Mouse (Mus musculus): ENCODE measurements around the gene Irf2bpl. TPM values are rescaled to one million over a fixed set of nuclear protein-coding genes. Genes with fewer than 3 reads are reported as not detected.
A peak's percentile ranks its signal among the peaks of the same experiment; 100 is the strongest.

Irf2bpl gene
- polyA plus RNA-seq, 1 experiment = 59.1 TPM

- Histone ChIP-seq H3K27me3 (ENCODE audit: control insufficient read depth, insufficient read depth, insufficient read length) (no peaks in the 10 kb centered on the region), H3K4me2 (ENCODE audit: low read depth) (peak overlapping the region; percentile 91), H3K79me2 (ENCODE audit: control insufficient read depth, insufficient read depth) (peaks cover 36% of the 10 kb centered on the region), H3ac (ENCODE audit: control insufficient read depth, insufficient read length) (no peak overlapping the region), H3K36me3 (ENCODE audit: control insufficient read depth, insufficient read depth) (no peaks in the 10 kb centered on the region), H3K4me3 (peak overlapping the region; percentile 26)
- TF ChIP-seq USF1 (IDR thresholded peaks at IDR 0.05; ENCODE audit: low read depth) (no peak), POLR2A (IDR thresholded peaks at IDR 0.05; ENCODE audit: insufficient read length, low read depth) (no peak), TCF12 (IDR thresholded peaks at IDR 0.05; ENCODE audit: insufficient read depth, poor library complexity, severe bottlenecking) (no peak), TCF3 (IDR thresholded peaks at IDR 0.05; ENCODE audit: insufficient read length, low read depth) (no peak)
Measured at GRCm38 (mm10) chr12:86887381-86888129, 3.0 kb upstream of the Irf2bpl start.

DNA sequence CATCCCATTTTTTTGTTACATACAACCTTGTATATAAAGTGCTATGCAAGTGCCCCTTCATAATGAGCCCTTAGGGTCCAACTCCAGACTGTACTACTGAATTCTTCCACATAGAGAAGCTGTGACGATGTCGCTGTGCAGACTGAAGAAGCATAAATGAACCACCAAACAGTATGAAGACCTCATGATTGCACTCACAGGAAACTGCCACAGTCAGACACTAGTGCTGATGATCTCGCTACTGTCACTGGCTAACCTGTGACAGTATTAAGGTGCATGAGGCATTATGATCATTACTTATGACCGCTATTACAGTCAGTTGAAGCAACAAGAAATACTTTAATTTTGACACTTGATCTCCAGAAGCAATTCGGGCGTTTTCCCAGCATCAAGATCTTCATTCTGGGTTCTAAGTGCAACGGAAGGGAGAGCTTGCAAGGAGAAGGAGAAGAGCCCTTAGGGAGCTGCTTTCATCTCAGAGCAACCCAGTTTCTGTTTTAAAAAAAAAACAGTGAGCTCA is 1.9 kb upstream of the Irf2bpl start:
- no peaks in the 10 kb centered on the region for H3K27me3 ChIP-seq (ENCODE audit: control insufficient read depth, insufficient read depth, insufficient read length)
- no peaks in the 10 kb centered on the region for H3K36me3 ChIP-seq (ENCODE audit: control insufficient read depth, insufficient read depth)
- peaks cover 41% of the 10 kb centered on the region for H3K79me2 ChIP-seq (ENCODE audit: control insufficient read depth, insufficient read depth)
- no peak overlapping the region for H3K4me3 ChIP-seq
- TF ChIP-seq MYOG (IDR thresholded peaks at IDR 0.05; ENCODE audit: control insufficient read depth in 1 of 3, insufficient read depth in 1 of 3, insufficient read length in 2 of 3, low read depth in 2 of 3) (no peak), SRF (IDR thresholded peaks at IDR 0.05; ENCODE audit: control insufficient read depth, insufficient read length, low read depth) (no peak), TCF12 (IDR thresholded peaks at IDR 0.05; ENCODE audit: insufficient read depth, poor library complexity, severe bottlenecking) (no peak), E2F4 (IDR thresholded peaks at IDR 0.05; ENCODE audit: insufficient read depth) (no peak), TCF3 (IDR thresholded peaks at IDR 0.05; ENCODE audit: insufficient read length, low read depth) (no peak), POLR2A (IDR thresholded peaks at IDR 0.05; ENCODE audit: insufficient read length, low read depth) (no peak), USF1 (IDR thresholded peaks at IDR 0.05; ENCODE audit: low read depth) (no peak), MAX (IDR thresholded peaks at IDR 0.05; ENCODE audit: low read depth) (no peak)
- H3K4me2 ChIP-seq (ENCODE audit: low read depth) = peak overlapping the region; percentile 91
- H3ac ChIP-seq (ENCODE audit: control insufficient read depth, insufficient read length) = no peak overlapping the region

GRCm38 (mm10) chr12:86885746-86886145 is 1.1 kb upstream of the Irf2bpl start:
- H3K4me3 ChIP-seq = peak overlapping the region; percentile 94

GRCm38 (mm10) chr12:86885336-86885735 is 738 bp upstream of the Irf2bpl start:
- TF ChIP-seq MAX (IDR thresholded peaks at IDR 0.05; ENCODE audit: low read depth) (no peak), REST (IDR thresholded peaks at IDR 0.05; ENCODE audit: insufficient read depth, insufficient read length) (no peak), POLR2A (IDR thresholded peaks at IDR 0.05; ENCODE audit: insufficient read length, low read depth) (no peak), CEBPB (IDR thresholded peaks at IDR 0.05; ENCODE audit: insufficient read depth, poor library complexity, severe bottlenecking) (no peak), MYOG (IDR thresholded peaks at IDR 0.05; ENCODE audit: control insufficient read depth in 1 of 3, insufficient read depth in 1 of 3, insufficient read length in 2 of 3, low read depth in 2 of 3) (no peak), POLR2AphosphoS2 (IDR thresholded peaks at IDR 0.05; ENCODE audit: insufficient read length, low read depth) (no peak), MYOD1 (IDR thresholded peaks at IDR 0.05; ENCODE audit: control insufficient read depth in 1 of 3, insufficient read length in 2 of 3, low read depth in 2 of 3) (no peak), TCF3 (IDR thresholded peaks at IDR 0.05; ENCODE audit: insufficient read length, low read depth) (no peak), USF1 (IDR thresholded peaks at IDR 0.05; ENCODE audit: low read depth) (no peak), E2F4 (IDR thresholded peaks at IDR 0.05; ENCODE audit: insufficient read depth) (no peak)
- Histone ChIP-seq H3K27me3 (ENCODE audit: control insufficient read depth, insufficient read depth, insufficient read length) (no peaks in the 10 kb centered on the region), H3K4me3 (peak overlapping the region; percentile 94)

More at GRCm38 (mm10) chr12:86885746-86886145, 1.1 kb upstream of the Irf2bpl start:
- peaks cover 3% of the 10 kb centered on the region for H3K36me3 ChIP-seq (ENCODE audit: control insufficient read depth, insufficient read depth)
- H3K4me2 ChIP-seq (ENCODE audit: low read depth) = peak overlapping the region; percentile 91
- no peak overlapping the region for H3ac ChIP-seq (ENCODE audit: control insufficient read depth, insufficient read length)
- H3K27me3 ChIP-seq (ENCODE audit: control insufficient read depth, insufficient read depth, insufficient read length) = no peaks in the 10 kb centered on the region
- peaks cover 41% of the 10 kb centered on the region for H3K79me2 ChIP-seq (ENCODE audit: control insufficient read depth, insufficient read depth)
- TF ChIP-seq CEBPB (IDR thresholded peaks at IDR 0.05; ENCODE audit: insufficient read depth, poor library complexity, severe bottlenecking) = no peak
- no peak for TF ChIP-seq TCF3 (IDR thresholded peaks at IDR 0.05; ENCODE audit: insufficient read length, low read depth)
- TF ChIP-seq POLR2A (IDR thresholded peaks at IDR 0.05; ENCODE audit: insufficient read length, low read depth) = no peak
- no peak for TF ChIP-seq SRF (IDR thresholded peaks at IDR 0.05; ENCODE audit: control insufficient read depth, insufficient read length, low read depth)
- no peak for TF ChIP-seq E2F4 (IDR thresholded peaks at IDR 0.05; ENCODE audit: insufficient read depth)
- TF ChIP-seq MYOG (IDR thresholded peaks at IDR 0.05; ENCODE audit: control insufficient read depth in 1 of 3, insufficient read depth in 1 of 3, insufficient read length in 2 of 3, low read depth in 2 of 3) = no peak
- no peak for TF ChIP-seq MAX (IDR thresholded peaks at IDR 0.05; ENCODE audit: low read depth)
- TF ChIP-seq REST (IDR thresholded peaks at IDR 0.05; ENCODE audit: insufficient read depth, insufficient read length) = no peak
- no peak for TF ChIP-seq USF1 (IDR thresholded peaks at IDR 0.05; ENCODE audit: low read depth)
- no peak for TF ChIP-seq POLR2AphosphoS2 (IDR thresholded peaks at IDR 0.05; ENCODE audit: insufficient read length, low read depth)
- TF ChIP-seq TCF12 (IDR thresholded peaks at IDR 0.05; ENCODE audit: insufficient read depth, poor library complexity, severe bottlenecking) = no peak
- no peak for TF ChIP-seq MYOD1 (IDR thresholded peaks at IDR 0.05; ENCODE audit: control insufficient read depth in 1 of 3, insufficient read length in 2 of 3, low read depth in 2 of 3)

More at GRCm38 (mm10) chr12:86885336-86885735, 738 bp upstream of the Irf2bpl start:
- Histone ChIP-seq H3K79me2 (ENCODE audit: control insufficient read depth, insufficient read depth) (peaks cover 41% of the 10 kb centered on the region), H3ac (ENCODE audit: control insufficient read depth, insufficient read length) (no peak overlapping the region), H3K36me3 (ENCODE audit: control insufficient read depth, insufficient read depth) (peaks cover 6% of the 10 kb centered on the region), H3K4me2 (ENCODE audit: low read depth) (peak overlapping the region; percentile 91)

Data from myocyte (in vitro differentiated cells).